In the genomic region with DNA sequence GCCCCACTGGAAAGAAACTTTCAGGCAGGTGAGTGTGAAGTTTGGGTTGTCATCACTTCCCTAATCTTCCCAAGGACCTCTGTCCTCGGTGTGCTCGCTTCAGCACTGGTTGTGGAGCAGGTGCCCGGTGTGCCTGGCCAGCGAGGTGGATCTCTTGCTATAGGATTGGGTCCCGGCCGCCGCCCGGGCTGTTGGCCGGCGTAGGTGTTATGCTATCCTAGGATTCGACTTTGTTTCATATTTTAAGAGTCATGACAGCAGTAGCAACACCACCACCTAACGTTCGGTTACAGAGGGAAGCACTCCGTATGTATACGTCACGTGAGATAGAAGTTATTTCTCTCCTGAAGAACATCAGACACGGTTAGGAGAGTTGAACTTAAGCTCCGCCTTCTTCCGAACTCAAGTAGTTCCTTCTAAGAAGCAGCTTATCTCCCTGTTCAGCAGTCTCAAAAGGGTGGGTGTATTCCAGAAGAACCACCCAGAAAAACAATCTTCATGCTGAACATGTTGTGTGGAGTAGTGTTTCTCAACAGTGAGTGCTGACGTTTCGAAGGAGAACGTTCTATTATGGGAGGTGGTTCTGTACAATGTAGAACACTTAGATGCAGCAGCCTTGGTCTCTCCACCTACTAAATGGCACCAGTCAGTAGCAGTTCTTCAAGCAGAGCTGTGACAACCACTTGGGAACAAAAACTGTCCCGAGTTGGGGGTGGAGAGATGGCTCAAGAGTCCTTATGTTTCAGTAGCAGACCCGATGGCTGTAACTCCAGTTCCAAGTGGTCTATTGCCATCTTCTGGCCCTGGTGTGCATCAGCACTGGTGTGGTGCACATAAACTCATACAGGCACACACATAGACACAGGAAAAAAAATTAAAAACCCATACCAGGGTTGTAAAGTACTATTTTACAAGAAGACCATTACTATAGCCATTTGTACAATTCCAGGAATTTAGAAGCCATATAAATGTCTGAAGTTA, we compare ENCODE assay signal across 8 mouse cellular contexts. TPM values are rescaled to one million over a fixed set of nuclear protein-coding genes. Genes with fewer than 3 reads are reported as not detected.
DNase-seq lines count a peak whose midpoint lies in the region; ATAC-seq and TF ChIP-seq lines count a peak whose summit lies in the region.

No protein-coding gene starts in this region.

- 8% methylated on average over 24 of the region's 24 CpGs for WGBS in bone marrow, adult 2 months
- WGBS in forebrain, postnatal 0 days = 15% methylated on average over 24 of the region's 24 CpGs
- WGBS in liver, embryonic 15.5 days (ENCODE audit: insufficient replicate concordance) = 5% methylated on average over 24 of the region's 24 CpGs
- WGBS in neural tube, embryonic 15.5 days = 18% methylated on average over 24 of the region's 24 CpGs

- no peaks in the 10 kb centered on the region for H3K27me3 ChIP-seq in forebrain, postnatal 0 days (ENCODE audit: insufficient read depth, low read length)
- H3K27me3 ChIP-seq in liver, embryonic 15.5 days = no peaks in the 10 kb centered on the region
- no peaks in the 10 kb centered on the region for H3K27me3 ChIP-seq in neural tube, embryonic 15.5 days (replicated peaks)

- H3K4me1 ChIP-seq in bone marrow, adult 2 months (ENCODE audit: control insufficient read depth, insufficient read depth, low read length) = peaks cover 3% of the 10 kb centered on the region; the same call in 1 of the 2 replicates
- peaks cover 8% of the 10 kb centered on the region for H3K4me1 ChIP-seq in forebrain, postnatal 0 days (ENCODE audit: insufficient read depth)
- H3K4me1 ChIP-seq in liver, embryonic 15.5 days (replicated peaks) = peaks cover 54% of the 10 kb centered on the region
- H3K4me1 ChIP-seq in neural tube, embryonic 15.5 days = peaks cover 23% of the 10 kb centered on the region

- H3K27ac ChIP-seq in bone marrow, adult 2 months (ENCODE audit: control insufficient read depth, insufficient read depth, low read depth, low read length, poor library complexity) = peak overlapping the region; percentile 90
- H3K27ac ChIP-seq in forebrain, postnatal 0 days (ENCODE audit: low read depth, low read length) = peak overlapping the region; percentile 90
- peak overlapping the region; percentile 98 for H3K27ac ChIP-seq in liver, embryonic 15.5 days (replicated peaks)
- peak overlapping the region; percentile 94 for H3K27ac ChIP-seq in neural tube, embryonic 15.5 days (replicated peaks)

- peak overlapping the region; percentile 88 for H3K4me3 ChIP-seq in bone marrow, adult 2 months (replicated peaks; ENCODE audit: control insufficient read depth, low read depth, low read length)
- H3K4me3 ChIP-seq in forebrain, postnatal 0 days (ENCODE audit: low read depth, low read length) = peak overlapping the region; percentile 92
- peak overlapping the region; percentile 94 for H3K4me3 ChIP-seq in liver, embryonic 15.5 days (replicated peaks)
- peak overlapping the region; percentile 95 for H3K4me3 ChIP-seq in neural tube, embryonic 15.5 days (replicated peaks)

- no peaks in the 10 kb centered on the region for H3K9me3 ChIP-seq in forebrain, postnatal 0 days (ENCODE audit: low read length)
- no peaks in the 10 kb centered on the region for H3K9me3 ChIP-seq in liver, embryonic 15.5 days (replicated peaks)
- H3K9me3 ChIP-seq in neural tube, embryonic 15.5 days (replicated peaks) = no peaks in the 10 kb centered on the region

- peak overlapping the region; percentile 81 for H3K4me2 ChIP-seq in forebrain, postnatal 0 days (ENCODE audit: low read depth)
- H3K4me2 ChIP-seq in liver, embryonic 15.5 days = peak overlapping the region; percentile 79
- peak overlapping the region; percentile 91 for H3K4me2 ChIP-seq in neural tube, embryonic 15.5 days

- no peak for TF ChIP-seq POLR2A in bone marrow, adult 2 months (IDR thresholded peaks at IDR 0.05; ENCODE audit: borderline replicate concordance, control insufficient read depth, low read depth, low read length)

- H3K36me3 ChIP-seq in forebrain, postnatal 0 days (ENCODE audit: insufficient read depth) = peaks cover 30% of the 10 kb centered on the region
- H3K36me3 ChIP-seq in liver, embryonic 15.5 days (replicated peaks) = peaks cover 52% of the 10 kb centered on the region
- H3K36me3 ChIP-seq in neural tube, embryonic 15.5 days = peaks cover 41% of the 10 kb centered on the region

- TF ChIP-seq CTCF in bone marrow, adult 2 months (IDR thresholded peaks at IDR 0.05; ENCODE audit: control insufficient read depth, insufficient read depth, low read length) = no peak
- peak; percentile 52 for TF ChIP-seq CTCF in forebrain, postnatal 0 days (IDR thresholded peaks at IDR 0.05; ENCODE audit: low read depth)

- peak; percentile 6 for DNase-seq in retina, postnatal 1 day
- no peak for DNase-seq in retina, embryonic 14.5 days (ENCODE audit: low spot score)
- no peak for DNase-seq in forebrain, postnatal 0 days
- no peak for DNase-seq in layer of hippocampus, postnatal 10 days (ENCODE audit: low spot score in 2 of 2)
- DNase-seq in thymus, postnatal 36 days = no peak

- peak; percentile 34 for ATAC-seq in forebrain, postnatal 0 days
- ATAC-seq in liver, embryonic 15.5 days (ENCODE audit: insufficient read depth) = peak; percentile 61
- ATAC-seq in neural tube, embryonic 15.5 days (ENCODE audit: low FRiP score) = peak; percentile 28

- peak overlapping the region; percentile 53 for H3K9ac ChIP-seq in forebrain, postnatal 0 days
- H3K9ac ChIP-seq in liver, embryonic 15.5 days = peak overlapping the region; percentile 83
- H3K9ac ChIP-seq in neural tube, embryonic 15.5 days (replicated peaks) = peak overlapping the region; percentile 68

RNA-seq across cellular contexts. Expression of gene Rpain, which starts 0.8 kb away (rescaled TPM):
- 51.8 and 149 TPM in 2 replicates for polyA plus RNA-seq in bone marrow, adult 2 months (2011; ENCODE audit: insufficient read depth, insufficient read length, low replicate concordance, missing spikeins)
- total RNA-seq in forebrain, postnatal 0 days (2014; rRNA removed) = 24.7 and 44.0 TPM in 2 replicates
- 54.7 and 61.9 TPM in 2 replicates for polyA plus RNA-seq in forebrain, postnatal 0 days (2015; fragmentation: Nextera tagmentation; extraction: Ambion mirVana)
- polyA plus RNA-seq in liver, embryonic 15.5 days (2015; fragmentation: Nextera tagmentation; extraction: Ambion mirVana) = 89.1 and 98.7 TPM in 2 replicates
- 71.3 and 78.8 TPM in 2 replicates for polyA plus RNA-seq in neural tube, embryonic 15.5 days (2015; fragmentation: Nextera tagmentation; extraction: Ambion mirVana)
- total RNA-seq in layer of hippocampus, postnatal 10 days (2021) = 10 to 100 TPM; 41.3 to 48.5 TPM

RNA-seq across cellular contexts. Expression of gene Nup88, which starts 1.1 kb away (rescaled TPM):
- polyA plus RNA-seq in bone marrow, adult 2 months (2011; ENCODE audit: insufficient read depth, insufficient read length, low replicate concordance, missing spikeins) = 40.0 and 63.1 TPM in 2 replicates
- total RNA-seq in forebrain, postnatal 0 days (2014; rRNA removed) = 98.1 and 103 TPM in 2 replicates
- polyA plus RNA-seq in forebrain, postnatal 0 days (2015; fragmentation: Nextera tagmentation; extraction: Ambion mirVana) = 101 and 102 TPM in 2 replicates
- polyA plus RNA-seq in liver, embryonic 15.5 days (2015; fragmentation: Nextera tagmentation; extraction: Ambion mirVana) = 57.2 and 58.9 TPM in 2 replicates
- 108 and 109 TPM in 2 replicates for polyA plus RNA-seq in neural tube, embryonic 15.5 days (2015; fragmentation: Nextera tagmentation; extraction: Ambion mirVana)
- 10 to 100 TPM; 60.7 to 69.2 TPM for total RNA-seq in layer of hippocampus, postnatal 10 days (2021)

RNA-seq across cellular contexts. Expression of gene C1qbp, which starts 12.0 kb away (rescaled TPM):
- 70.2 and 84.8 TPM in 2 replicates for polyA plus RNA-seq in bone marrow, adult 2 months (2011; ENCODE audit: insufficient read depth, insufficient read length, low replicate concordance, missing spikeins)
- total RNA-seq in forebrain, postnatal 0 days (2014; rRNA removed) = 19.5 and 24.3 TPM in 2 replicates
- 225 and 233 TPM in 2 replicates for polyA plus RNA-seq in forebrain, postnatal 0 days (2015; fragmentation: Nextera tagmentation; extraction: Ambion mirVana)
- polyA plus RNA-seq in liver, embryonic 15.5 days (2015; fragmentation: Nextera tagmentation; extraction: Ambion mirVana) = 159 and 170 TPM in 2 replicates
- polyA plus RNA-seq in neural tube, embryonic 15.5 days (2015; fragmentation: Nextera tagmentation; extraction: Ambion mirVana) = 180 and 217 TPM in 2 replicates
- total RNA-seq in layer of hippocampus, postnatal 10 days (2021) = 100 to 1,000 TPM; 107 to 119 TPM

RNA-seq across cellular contexts. Expression of gene Dhx33, which starts 33.4 kb away (rescaled TPM):
- 4.8 and 11.3 TPM in 2 replicates for polyA plus RNA-seq in bone marrow, adult 2 months (2011; ENCODE audit: insufficient read depth, insufficient read length, low replicate concordance, missing spikeins)
- total RNA-seq in forebrain, postnatal 0 days (2014; rRNA removed) = 25.8 and 26.7 TPM in 2 replicates
- polyA plus RNA-seq in forebrain, postnatal 0 days (2015; fragmentation: Nextera tagmentation; extraction: Ambion mirVana) = 7.4 and 9.7 TPM in 2 replicates
- polyA plus RNA-seq in liver, embryonic 15.5 days (2015; fragmentation: Nextera tagmentation; extraction: Ambion mirVana) = 5.8 and 6.6 TPM in 2 replicates
- polyA plus RNA-seq in neural tube, embryonic 15.5 days (2015; fragmentation: Nextera tagmentation; extraction: Ambion mirVana) = 12.3 and 13.5 TPM in 2 replicates
- 10 to 100 TPM; 25.6 to 25.7 TPM for total RNA-seq in layer of hippocampus, postnatal 10 days (2021)

RNA-seq across cellular contexts. Expression of gene Mis12, which starts 48.6 kb away (rescaled TPM):
- 22.1 and 29.4 TPM in 2 replicates for polyA plus RNA-seq in bone marrow, adult 2 months (2011; ENCODE audit: insufficient read depth, insufficient read length, low replicate concordance, missing spikeins)
- total RNA-seq in forebrain, postnatal 0 days (2014; rRNA removed) = 15.3 and 19.3 TPM in 2 replicates
- polyA plus RNA-seq in forebrain, postnatal 0 days (2015; fragmentation: Nextera tagmentation; extraction: Ambion mirVana) = 8.0 and 13.9 TPM in 2 replicates
- 22.2 and 23.3 TPM in 2 replicates for polyA plus RNA-seq in liver, embryonic 15.5 days (2015; fragmentation: Nextera tagmentation; extraction: Ambion mirVana)
- polyA plus RNA-seq in neural tube, embryonic 15.5 days (2015; fragmentation: Nextera tagmentation; extraction: Ambion mirVana) = 29.8 and 34.2 TPM in 2 replicates
- total RNA-seq in layer of hippocampus, postnatal 10 days (2021) = 10 to 100 TPM; 10.1 to 13.5 TPM
